Mouse (Mus musculus) adipose tissue, adult 10 weeks (tissue): ENCODE data around the gene Mustn1. TPM values are rescaled to one million over a fixed set of nuclear protein-coding genes. Genes with fewer than 3 reads are reported as not detected.

ENCODE experiments used
- polyA plus RNA-seq: library from polyadenylated mRNA; stranded (reverse); fragments of 350-450 nt; fragmentation: Illumina TruSeq; extraction: RNeasy Lipid Tissue Mini Kit (QIAGEN cat#74804); gene quantifications from one replicate; pipeline ENCODE4 v1.2.3, GENCODE M21; 2014; ENCODE audit warnings: low read depth, low replicate concordance

Gene Mustn1
- 20.8 TPM for polyA plus RNA-seq

DNA sequence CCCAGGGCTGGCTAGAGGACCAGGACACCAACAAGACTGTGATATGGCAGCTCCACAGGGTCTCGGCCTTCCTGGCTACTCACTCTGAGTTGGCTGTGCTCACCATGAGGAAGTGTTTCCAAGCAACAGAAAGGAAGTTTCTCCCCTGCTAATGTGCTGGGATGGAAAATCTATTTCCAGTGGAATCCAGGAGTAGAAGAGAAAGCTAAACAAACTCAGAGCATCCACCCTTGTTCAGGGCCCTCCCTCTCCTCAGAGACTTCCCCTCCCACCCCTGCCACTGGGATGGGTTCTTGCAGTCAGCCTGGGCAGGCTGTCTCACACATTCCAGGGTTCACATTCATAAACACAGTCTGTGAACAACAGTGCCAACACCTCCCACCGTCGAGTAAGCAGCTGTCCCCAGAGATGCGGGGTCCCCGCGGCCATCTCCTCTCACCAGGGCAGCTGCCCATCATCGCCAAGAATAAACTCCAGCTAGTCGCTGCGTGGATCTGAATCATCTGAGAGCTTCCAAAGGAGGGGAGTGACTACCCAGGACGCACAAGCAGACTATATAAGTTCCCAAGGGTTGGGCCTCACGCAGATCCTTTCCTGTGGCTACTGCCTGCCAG lies at the start of gene Mustn1:
Gene Mustn1, plus strand, starts transcription at position 243 of the 614 bp plus-strand sequence.

DNA sequence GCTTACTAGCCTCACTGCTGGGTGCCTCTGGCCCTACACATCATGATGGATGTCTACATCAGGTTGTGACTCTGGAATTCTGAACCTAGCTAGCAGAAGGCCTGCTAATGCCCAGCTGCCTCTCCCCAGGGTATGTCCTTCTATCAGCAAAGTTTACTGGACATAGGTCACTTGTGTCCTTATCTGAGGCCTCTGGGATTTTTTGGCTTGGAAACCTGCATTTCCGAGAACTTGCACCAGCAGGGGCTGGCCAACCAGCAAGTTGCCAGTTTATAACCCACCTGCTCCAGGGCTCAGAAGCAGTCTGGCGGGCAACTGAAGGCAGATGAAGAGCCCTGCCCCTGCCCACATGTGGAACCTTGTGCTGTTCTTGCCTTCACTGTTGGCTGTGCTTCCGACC lies 7.2 kb downstream of the Mustn1 start, which contains the start of gene Itih4:
Gene Itih4, plus strand, starts transcription at position 273 of the 400 bp plus-strand sequence.

DNA sequence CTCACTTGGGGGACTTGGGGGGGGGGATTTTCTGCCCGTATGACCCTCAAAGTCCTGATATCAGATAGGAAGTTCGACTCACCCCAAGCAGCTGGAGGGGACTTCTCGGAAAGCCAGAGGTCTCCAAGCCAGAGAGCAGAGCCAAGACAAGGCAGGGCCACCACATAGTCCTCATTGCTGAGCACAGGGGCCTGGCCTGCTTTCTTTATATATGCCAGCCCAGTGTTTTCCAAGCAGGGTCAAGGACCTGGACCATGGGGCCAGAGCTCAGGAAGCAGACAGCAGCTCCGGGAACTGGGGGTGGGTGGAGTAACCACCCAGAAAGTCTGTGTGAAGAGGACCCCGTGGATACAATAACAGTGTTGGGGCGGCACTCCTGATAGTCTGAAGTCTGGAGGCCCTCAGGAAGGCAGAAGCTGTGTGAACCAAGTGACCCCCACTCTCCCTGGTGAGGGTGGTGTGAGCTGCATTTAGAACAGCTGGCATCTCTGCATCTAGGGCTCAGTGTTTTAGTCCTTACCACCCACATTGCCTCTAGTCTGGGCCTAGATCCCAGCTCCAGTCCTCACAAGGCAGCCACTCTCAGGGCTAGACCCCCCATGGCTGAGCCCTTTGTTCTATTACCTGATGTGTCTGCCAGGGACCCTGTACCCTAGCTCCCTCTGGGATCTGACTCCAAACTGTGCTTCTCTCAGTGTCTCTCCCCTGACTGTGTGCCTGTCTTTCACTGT lies 44.5 kb downstream of the Mustn1 start, which contains the start of gene Itih3:
Gene Itih3, minus strand, starts transcription at position 386 of the 731 bp plus-strand sequence.

Other genes starting within 250 kb of the Mustn1 start
- 23.5 TPM for gene Rft1, start 224.8 kb upstream of the Mustn1 start, polyA plus RNA-seq
- gene Sfmbt1, start 164.4 kb upstream of the Mustn1 start, polyA plus RNA-seq = 10.8 TPM
- 35.8 TPM for gene Tmem110, start 53.6 kb upstream of the Mustn1 start, polyA plus RNA-seq
- gene Itih4, start 7.3 kb downstream of the Mustn1 start, polyA plus RNA-seq = 1.5 TPM
- gene Itih3, start 44.6 kb downstream of the Mustn1 start, polyA plus RNA-seq = 2.6 TPM
- gene Itih1, start 64.1 kb downstream of the Mustn1 start, polyA plus RNA-seq = not detected
- gene Nek4, start 72.2 kb downstream of the Mustn1 start, polyA plus RNA-seq = 13.6 TPM
- gene Glt8d1, start 122.2 kb downstream of the Mustn1 start, polyA plus RNA-seq = 75.5 TPM
- 318 TPM for gene Spcs1, start 122.5 kb downstream of the Mustn1 start, polyA plus RNA-seq
- 18.0 TPM for gene Pbrm1, start 139.9 kb downstream of the Mustn1 start, polyA plus RNA-seq
- 43.5 TPM for gene Gnl3, start 140.0 kb downstream of the Mustn1 start, polyA plus RNA-seq
- gene Smim4, start 249.8 kb downstream of the Mustn1 start, polyA plus RNA-seq = 34.3 TPM